In the genomic region with DNA sequence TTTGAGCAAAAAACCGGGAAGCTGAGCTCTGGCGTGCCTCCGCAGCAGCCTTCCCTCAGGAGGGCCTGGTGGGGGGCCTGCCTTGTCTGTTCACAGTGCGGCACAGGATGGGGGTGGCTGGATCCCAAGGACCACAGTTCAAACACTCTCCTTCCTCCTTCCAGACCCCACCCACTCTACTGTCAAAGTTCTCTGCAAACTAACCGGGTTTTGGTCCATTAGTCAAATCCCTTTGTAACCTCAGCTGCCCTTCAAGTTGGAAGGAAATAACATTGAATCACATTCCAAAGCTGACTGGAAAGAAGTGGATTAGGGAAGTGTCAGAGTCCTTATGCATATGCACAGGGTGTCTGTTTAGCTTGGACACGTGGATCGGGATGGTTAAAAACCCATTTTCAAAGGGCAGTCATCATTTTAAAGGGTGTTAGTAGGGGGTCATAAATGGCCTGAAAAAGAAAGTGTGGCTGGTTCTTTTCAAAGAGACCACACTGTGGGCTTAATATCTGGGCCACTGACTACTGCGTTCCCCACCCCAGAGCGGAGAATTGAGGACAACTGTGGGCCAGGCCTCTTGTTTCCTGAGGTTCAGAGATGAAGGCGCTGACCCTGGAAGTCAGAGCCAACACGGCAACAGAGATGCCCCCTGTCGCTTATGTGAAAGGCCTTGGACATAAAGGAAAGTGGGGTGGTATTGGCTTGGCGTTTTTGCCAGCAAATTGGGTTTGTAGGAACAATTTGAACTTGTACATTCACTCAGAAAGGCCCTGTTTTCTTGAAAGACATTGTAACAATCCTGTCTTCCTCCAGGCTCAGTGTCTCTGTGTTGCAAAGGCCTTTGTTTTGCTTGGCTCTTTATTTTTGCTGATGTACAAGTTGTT, we compare ENCODE assay signal across 7 mouse cellular contexts.
A peak's percentile ranks its signal among the peaks of the same experiment; 100 is the strongest.
DNase-seq lines count a peak whose midpoint lies in the region; ATAC-seq and TF ChIP-seq lines count a peak whose summit lies in the region.

No protein-coding gene starts in this region.

- ATAC-seq in hindbrain, embryonic 11.5 days (ENCODE audit: low FRiP score): no peak
- ATAC-seq in limb, embryonic 13.5 days (ENCODE audit: low FRiP score, low read depth): no peak
- no peak for ATAC-seq in activated CD4-positive, CD25-positive, alpha-beta regulatory T cell, adult 4 months
- ATAC-seq in erythroid progenitor cell, adult 5-6 weeks (replicated peaks; ENCODE audit: low FRiP score, poor library complexity, severe bottlenecking): no peak

- H3K27ac ChIP-seq in cortical plate, adult 2 months (ENCODE audit: insufficient read depth, low read length): peak overlapping the region; percentile 70; the same call in 1 of the 2 replicates
- H3K27ac ChIP-seq in embryonic fibroblast, embryonic 13.5 days (ENCODE audit: insufficient read depth, low read length): peak overlapping the region; percentile 1; the same call in 1 of the 2 replicates
- H3K27ac ChIP-seq in hindbrain, embryonic 11.5 days (ENCODE audit: low read depth, low read length): no peak overlapping the region
- peak overlapping the region; percentile 44; the same call in 1 of the 2 replicates for H3K27ac ChIP-seq in limb, embryonic 13.5 days

- 15% methylated on average over 13 of the region's 13 CpGs for WGBS in hindbrain, embryonic 11.5 days
- 26% methylated on average over 13 of the region's 13 CpGs for WGBS in limb, embryonic 13.5 days

- H3K36me3 ChIP-seq in hindbrain, embryonic 11.5 days (ENCODE audit: control insufficient read depth, insufficient read depth, low read length): no peaks in the 10 kb centered on the region
- H3K36me3 ChIP-seq in limb, embryonic 13.5 days: no peaks in the 10 kb centered on the region

- H3K4me1 ChIP-seq in cortical plate, adult 2 months (ENCODE audit: control insufficient read depth, insufficient read depth, low read length): no peaks in the 10 kb centered on the region; the same call in 1 of the 2 replicates
- H3K4me1 ChIP-seq in embryonic fibroblast, embryonic 13.5 days (ENCODE audit: control insufficient read depth, insufficient read depth, low read length): peaks cover 12% of the 10 kb centered on the region; the same call in 1 of the 2 replicates
- no peaks in the 10 kb centered on the region for H3K4me1 ChIP-seq in hindbrain, embryonic 11.5 days (replicated peaks; ENCODE audit: control insufficient read depth, insufficient read depth, low read length)
- H3K4me1 ChIP-seq in limb, embryonic 13.5 days: peaks cover 44% of the 10 kb centered on the region

- H3K9ac ChIP-seq in hindbrain, embryonic 11.5 days (ENCODE audit: low read depth, low read length): no peak overlapping the region; the same call in 1 of the 2 replicates
- H3K9ac ChIP-seq in limb, embryonic 13.5 days: peak overlapping the region; percentile 67; the same call in 1 of the 2 replicates

- no peak for TF ChIP-seq POLR2A in cortical plate, adult 2 months (IDR thresholded peaks at IDR 0.05; ENCODE audit: extremely low read depth, insufficient read depth, low read length)
- no peak for TF ChIP-seq POLR2A in embryonic fibroblast, embryonic 13.5 days (IDR thresholded peaks at IDR 0.05; ENCODE audit: low read depth, low read length)

- no peaks in the 10 kb centered on the region for H3K27me3 ChIP-seq in hindbrain, embryonic 11.5 days (ENCODE audit: control insufficient read depth, insufficient read depth, low read length)
- H3K27me3 ChIP-seq in limb, embryonic 13.5 days: no peaks in the 10 kb centered on the region

- no peaks in the 10 kb centered on the region for H3K9me3 ChIP-seq in hindbrain, embryonic 11.5 days (ENCODE audit: control insufficient read depth, low read length)
- H3K9me3 ChIP-seq in limb, embryonic 13.5 days: no peaks in the 10 kb centered on the region

- DNase-seq in hindbrain, embryonic 11.5 days (ENCODE audit: low spot score): peak; percentile 45
- peak; percentile 30 for DNase-seq in retina, postnatal 1 day

- TF ChIP-seq CTCF in cortical plate, adult 2 months (IDR thresholded peaks at IDR 0.05; ENCODE audit: extremely low read depth, insufficient read depth, low read length): no peak
- no peak for TF ChIP-seq CTCF in embryonic fibroblast, embryonic 13.5 days (IDR thresholded peaks at IDR 0.05; ENCODE audit: borderline replicate concordance, insufficient read depth, low read length)

- H3K4me2 ChIP-seq in hindbrain, embryonic 11.5 days (replicated peaks; ENCODE audit: low read depth, low read length): peak overlapping the region; percentile 58
- peak overlapping the region; percentile 74 for H3K4me2 ChIP-seq in limb, embryonic 13.5 days (replicated peaks)

- no peak overlapping the region; the same call in 1 of the 2 replicates for H3K4me3 ChIP-seq in cortical plate, adult 2 months (ENCODE audit: insufficient read depth, low read length)
- no peak overlapping the region for H3K4me3 ChIP-seq in embryonic fibroblast, embryonic 13.5 days (ENCODE audit: insufficient read depth, low read length)
- peak overlapping the region; percentile 30; the same call in 1 of the 2 replicates for H3K4me3 ChIP-seq in hindbrain, embryonic 11.5 days (ENCODE audit: low read depth, low read length)
- H3K4me3 ChIP-seq in limb, embryonic 13.5 days: peak overlapping the region; percentile 44; the same call in 1 of the 2 replicates

Comparison
In these comparisons a context has a peak if more than half of its experiments do, and no peak if none do; other contexts are left out.
1. H3K4me3 ChIP-seq: peak in hindbrain, embryonic 11.5 days (single experiment) and limb, embryonic 13.5 days (single experiment); none in cortical plate, adult 2 months (single experiment) and embryonic fibroblast, embryonic 13.5 days (single experiment).